Mouse (Mus musculus): ENCODE measurements around the gene Ces2b. TPM values are rescaled to one million over a fixed set of nuclear protein-coding genes. Genes with fewer than 3 reads are reported as not detected.

The Ces2b gene
- polyA plus RNA-seq (2017; shearing (Covaris generic)) = not detected

GRCm38 (mm10) chr8:104831440-104831839 is at the start of gene Ces2b:
TSS of gene Ces2b (plus strand) at chr8:104831572.

DNA sequence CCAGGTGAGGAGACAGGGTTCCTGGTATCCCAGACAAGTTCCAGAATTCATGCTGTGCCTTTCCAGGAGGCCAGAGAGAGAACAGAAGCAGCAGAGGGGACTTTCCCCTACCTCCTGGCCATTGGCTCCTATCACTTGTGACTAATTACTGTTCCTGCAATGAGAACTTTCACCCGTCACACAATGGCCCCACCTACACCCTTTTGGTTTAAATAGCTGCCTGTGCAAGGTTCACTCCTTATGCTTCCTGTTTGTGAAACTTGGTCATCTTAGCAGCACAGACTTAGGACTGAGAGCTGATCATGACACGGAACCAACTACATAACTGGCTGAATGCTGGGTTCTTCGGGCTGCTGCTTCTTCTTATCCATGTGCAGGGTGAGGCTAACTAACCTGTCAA is 15.5 kb downstream of the Ces2b start, which contains the start of gene Ces2c:
Gene Ces2c (plus strand): TSS at position 238 of the 400 bp plus-strand sequence.

Other genes with a start within 250 kb of the Ces2b start
- 3.9 TPM for gene Pdp2, start 240.1 kb upstream of the Ces2b start, polyA plus RNA-seq (2017; shearing (Covaris generic))
- not detected for gene Cdh16, start 207.2 kb upstream of the Ces2b start, polyA plus RNA-seq (2017; shearing (Covaris generic))
- gene Rrad, start 200.2 kb upstream of the Ces2b start, polyA plus RNA-seq (2017; shearing (Covaris generic)) = 236 TPM
- gene Ciao2b, start 189.6 kb upstream of the Ces2b start, polyA plus RNA-seq (2017; shearing (Covaris generic)) = 140 TPM
- not detected for gene Ces2a, start 97.6 kb upstream of the Ces2b start, polyA plus RNA-seq (2017; shearing (Covaris generic))
- 22.0 TPM for gene Ces2c, start 15.5 kb downstream of the Ces2b start, polyA plus RNA-seq (2017; shearing (Covaris generic))
- gene Ces2e, start 94.7 kb downstream of the Ces2b start, polyA plus RNA-seq (2017; shearing (Covaris generic)) = not detected
- not detected for gene Ces2f, start 115.8 kb downstream of the Ces2b start, polyA plus RNA-seq (2017; shearing (Covaris generic))
- not detected for gene Ces2g, start 130.1 kb downstream of the Ces2b start, polyA plus RNA-seq (2017; shearing (Covaris generic))
- gene Ces2h, start 169.3 kb downstream of the Ces2b start, polyA plus RNA-seq (2017; shearing (Covaris generic)) = not detected
- not detected for gene Ces3a, start 217.0 kb downstream of the Ces2b start, polyA plus RNA-seq (2017; shearing (Covaris generic))

All from effector memory CD4-positive, alpha-beta T cell, adult 5 months (primary cell).